Mouse (Mus musculus) heart, adult 9 months (tissue): ENCODE results near the gene Gas2.

ENCODE experiments used
- DNase-seq, 2 experiments: peaks; one replicate each; pipeline ENCODE4 v3.0.0; 2022; ENCODE audit warnings: low spot score in 2 of 2

The Gas2 gene

GRCm38 (mm10) chr7:51880121-51880520, 18.3 kb downstream of the Gas2 start:
- DNase-seq, result peak; percentile 23 to 37

- DNase-seq, result no peak
Measured at GRCm38 (mm10) chr7:51885345-51885744, 23.5 kb downstream of the Gas2 start.

GRCm38 (mm10) chr7:51887678-51888567, 26.1 kb downstream of the Gas2 start:
- DNase-seq, result no peak

GRCm38 (mm10) chr7:51889601-51890000, 27.8 kb downstream of the Gas2 start:
- DNase-seq, result no peak

- no peak for DNase-seq
Measured at GRCm38 (mm10) chr7:51892224-51892965, 30.6 kb downstream of the Gas2 start.

GRCm38 (mm10) chr7:51893008-51893407, 31.2 kb downstream of the Gas2 start:
- no peak for DNase-seq

- no peak for DNase-seq
Measured at GRCm38 (mm10) chr7:51894133-51894801, 32.5 kb downstream of the Gas2 start.

GRCm38 (mm10) chr7:51894939-51895338, 33.1 kb downstream of the Gas2 start:
- DNase-seq, result no peak

GRCm38 (mm10) chr7:51899066-51899465, 37.3 kb downstream of the Gas2 start:
- DNase-seq, result no peak

GRCm38 (mm10) chr7:51913292-51914050, 51.7 kb downstream of the Gas2 start:
- peak; percentile 49 to 68 for DNase-seq

- DNase-seq, result no peak
Measured at GRCm38 (mm10) chr7:51914132-51914531, 52.3 kb downstream of the Gas2 start.

GRCm38 (mm10) chr7:51928761-51929519, 67.1 kb downstream of the Gas2 start:
- no peak for DNase-seq

GRCm38 (mm10) chr7:51931217-51931616, 69.4 kb downstream of the Gas2 start:
- DNase-seq, result no peak

GRCm38 (mm10) chr7:51937337-51937736, 75.5 kb downstream of the Gas2 start:
- no peak for DNase-seq

- DNase-seq, result no peak
Measured at GRCm38 (mm10) chr7:51940461-51940860, 78.6 kb downstream of the Gas2 start.

GRCm38 (mm10) chr7:51955424-51956041, 93.7 kb downstream of the Gas2 start:
- no peak for DNase-seq

- no peak for DNase-seq
Measured at GRCm38 (mm10) chr7:51957766-51958165, 96.0 kb downstream of the Gas2 start.

GRCm38 (mm10) chr7:51960698-51961374, 99.0 kb downstream of the Gas2 start:
- no peak for DNase-seq

GRCm38 (mm10) chr7:51962219-51962952, 100.6 kb downstream of the Gas2 start:
- DNase-seq, result no peak
